Mouse (Mus musculus): ENCODE results near the gene Prkg1.
A peak's percentile ranks its signal among the peaks of the same experiment; 100 is the strongest.

Prkg1 gene

GRCm38 (mm10) chr19:31284581-31284980 is 480.3 kb downstream of the Prkg1 start:
- DNase-seq (ENCODE audit: low spot score), result no peak

- DNase-seq (ENCODE audit: low spot score), result no peak
These were observed 480.7 kb downstream of the Prkg1 start for GRCm38 (mm10) chr19:31284126-31284525.

GRCm38 (mm10) chr19:31283617-31284016 is 481.2 kb downstream of the Prkg1 start:
- no peak for DNase-seq (ENCODE audit: low spot score)

GRCm38 (mm10) chr19:31279797-31280486 is 484.9 kb downstream of the Prkg1 start:
- no peak for DNase-seq (ENCODE audit: low spot score)

GRCm38 (mm10) chr19:31262438-31262837 is 502.4 kb downstream of the Prkg1 start:
- DNase-seq (ENCODE audit: low spot score), result no peak

GRCm38 (mm10) chr19:31260494-31260893 is 504.3 kb downstream of the Prkg1 start:
- no peak for DNase-seq (ENCODE audit: low spot score)

- DNase-seq (ENCODE audit: low spot score), result no peak
These were observed 509.1 kb downstream of the Prkg1 start for GRCm38 (mm10) chr19:31255780-31256179.

- no peak for DNase-seq (ENCODE audit: low spot score)
These were observed 532.4 kb downstream of the Prkg1 start for GRCm38 (mm10) chr19:31232410-31232809.

GRCm38 (mm10) chr19:31228385-31228784 is 536.4 kb downstream of the Prkg1 start:
- DNase-seq (ENCODE audit: low spot score), result no peak

- DNase-seq (ENCODE audit: low spot score), result no peak
These were observed 541.4 kb downstream of the Prkg1 start for GRCm38 (mm10) chr19:31223457-31223856.

GRCm38 (mm10) chr19:31219261-31219660 is 545.6 kb downstream of the Prkg1 start:
- peak; percentile 7 for DNase-seq (ENCODE audit: low spot score)

- DNase-seq (ENCODE audit: low spot score), result no peak
These were observed 554.0 kb downstream of the Prkg1 start for GRCm38 (mm10) chr19:31210850-31211249.

GRCm38 (mm10) chr19:31210449-31210848 is 554.4 kb downstream of the Prkg1 start:
- DNase-seq (ENCODE audit: low spot score), result no peak

- DNase-seq (ENCODE audit: low spot score), result no peak
These were observed 565.2 kb downstream of the Prkg1 start for GRCm38 (mm10) chr19:31199583-31199982.

- no peak for DNase-seq (ENCODE audit: low spot score)
These were observed 566.4 kb downstream of the Prkg1 start for GRCm38 (mm10) chr19:31198461-31198860.

GRCm38 (mm10) chr19:31197076-31197475 is 567.8 kb downstream of the Prkg1 start:
- no peak for DNase-seq (ENCODE audit: low spot score)

- DNase-seq (ENCODE audit: low spot score), result no peak
These were observed 576.1 kb downstream of the Prkg1 start for GRCm38 (mm10) chr19:31188559-31189218.

GRCm38 (mm10) chr19:31180757-31181156 is 584.1 kb downstream of the Prkg1 start:
- no peak for DNase-seq (ENCODE audit: low spot score)

- DNase-seq (ENCODE audit: low spot score), result no peak
These were observed 587.4 kb downstream of the Prkg1 start for GRCm38 (mm10) chr19:31177279-31177922.

- no peak for DNase-seq (ENCODE audit: low spot score)
These were observed 593.8 kb downstream of the Prkg1 start for GRCm38 (mm10) chr19:31170985-31171384.

GRCm38 (mm10) chr19:31158944-31159460 is 605.8 kb downstream of the Prkg1 start:
- no peak for DNase-seq (ENCODE audit: low spot score)

GRCm38 (mm10) chr19:31153399-31153798 is 611.4 kb downstream of the Prkg1 start:
- no peak for DNase-seq (ENCODE audit: low spot score)

GRCm38 (mm10) chr19:31149902-31150301 is 614.9 kb downstream of the Prkg1 start:
- DNase-seq (ENCODE audit: low spot score), result no peak

Data from c-Kit-positive CD71-positive TER-119-positive erythroid progenitor cells, embryonic 14.5 days (primary cell).